Mouse (Mus musculus): ENCODE results near the gene Sort1. TPM values are rescaled to one million over a fixed set of nuclear protein-coding genes. Genes with fewer than 3 reads are reported as not detected.
A peak's percentile ranks its signal among the peaks of the same experiment; 100 is the strongest.

The Sort1 gene
- polyA plus RNA-seq, 1 experiment from 2014 or later: 15.9 TPM

GRCm38 (mm10) chr3:108401692-108402527 lies 118.0 kb downstream of the Sort1 start:
- Histone ChIP-seq H3K27ac (peak overlapping the region; percentile 75), H3K4me3 (no peak overlapping the region), H3K36me3 (peaks cover 97% of the 10 kb centered on the region), H3K27me3 (no peaks in the 10 kb centered on the region), H3K4me1 (replicated peaks) (peaks cover 54% of the 10 kb centered on the region), H3K4me2 (peak overlapping the region; percentile 23; the same call in 1 of the 2 replicates), H3K9ac (peak overlapping the region; percentile 51; the same call in 1 of the 2 replicates), H3K9me3 (no peaks in the 10 kb centered on the region)
- 38% methylated on average over 22 of the region's 22 CpGs for WGBS
- peak; percentile 85 for ATAC-seq (ENCODE audit: low FRiP score)

DNA sequence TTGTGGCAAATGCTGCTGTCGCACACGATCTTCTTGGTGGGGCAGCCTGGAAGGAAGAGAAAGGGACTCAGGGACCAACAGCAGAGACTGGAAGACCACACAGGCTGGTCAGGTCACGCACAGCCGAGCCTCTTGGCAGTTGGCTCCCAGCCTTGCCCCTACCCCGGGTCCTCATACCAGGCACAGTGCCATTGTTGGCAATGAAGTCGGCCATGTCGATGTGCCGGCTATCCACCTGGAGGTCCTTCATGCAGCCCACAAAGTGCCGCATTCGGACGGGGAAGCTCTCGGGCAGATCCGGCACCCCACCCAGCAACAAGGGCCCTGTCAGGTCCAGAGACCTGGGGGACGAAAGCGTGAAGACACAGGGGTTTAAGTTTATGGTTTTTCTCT lies 118.6 kb downstream of the Sort1 start:
- Histone ChIP-seq H3K27me3 (no peaks in the 10 kb centered on the region), H3K36me3 (peaks cover 94% of the 10 kb centered on the region), H3K4me2 (no peak overlapping the region), H3K4me3 (no peak overlapping the region), H3K27ac (peak overlapping the region; percentile 75), H3K9me3 (no peaks in the 10 kb centered on the region), H3K4me1 (replicated peaks) (peaks cover 59% of the 10 kb centered on the region), H3K9ac (peak overlapping the region; percentile 51; the same call in 1 of the 2 replicates)
- ATAC-seq (ENCODE audit: low FRiP score): peak; percentile 6
- 77% methylated on average over 15 of the region's 15 CpGs for WGBS

GRCm38 (mm10) chr3:108405536-108406305 lies 121.8 kb downstream of the Sort1 start:
- Histone ChIP-seq H3K27me3 (no peaks in the 10 kb centered on the region), H3K4me2 (peak overlapping the region; percentile 27), H3K27ac (peak overlapping the region; percentile 84), H3K36me3 (peaks cover 82% of the 10 kb centered on the region), H3K9me3 (no peaks in the 10 kb centered on the region), H3K4me3 (peak overlapping the region; percentile 5; the same call in 1 of the 2 replicates), H3K4me1 (replicated peaks) (peaks cover 91% of the 10 kb centered on the region), H3K9ac (peak overlapping the region; percentile 46)
- ATAC-seq (ENCODE audit: low FRiP score): peak; percentile 2; the same call in 1 of the 2 replicates
- 18% methylated on average over 14 of the region's 14 CpGs for WGBS

DNA sequence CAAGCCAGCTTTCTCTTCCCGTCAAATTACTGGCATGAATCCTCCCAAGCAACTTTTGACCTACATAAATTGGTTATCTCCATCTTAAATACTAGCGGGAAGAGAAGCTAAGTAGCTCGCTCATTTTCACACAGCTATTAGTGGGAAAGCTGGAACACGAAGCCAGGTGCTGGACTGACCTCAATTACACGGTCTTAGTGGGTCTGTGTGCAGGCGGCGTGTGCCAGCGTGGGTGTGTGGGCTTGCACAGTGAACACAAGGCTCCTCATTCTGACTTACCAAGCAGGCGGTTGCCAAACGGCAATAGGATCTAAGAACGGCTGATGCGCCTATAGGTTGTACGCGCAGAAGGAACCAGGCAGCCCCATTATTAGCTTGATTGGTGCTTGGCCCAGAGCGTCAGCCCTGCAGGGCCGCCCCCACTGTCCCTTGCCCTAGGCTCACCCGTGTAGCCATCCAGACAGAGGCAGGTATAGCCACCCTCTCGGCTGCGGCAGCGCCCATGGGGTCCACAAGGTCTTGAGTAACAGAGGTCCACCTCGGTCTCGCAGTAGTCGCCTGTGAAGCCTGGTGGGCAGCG lies 122.5 kb downstream of the Sort1 start:
- Histone ChIP-seq H3K4me2 (peak overlapping the region; percentile 13; the same call in 1 of the 2 replicates), H3K9me3 (no peaks in the 10 kb centered on the region), H3K27ac (peak overlapping the region; percentile 84), H3K27me3 (no peaks in the 10 kb centered on the region), H3K4me1 (replicated peaks) (peaks cover 95% of the 10 kb centered on the region), H3K9ac (peak overlapping the region; percentile 46; the same call in 1 of the 2 replicates), H3K4me3 (peak overlapping the region; percentile 5; the same call in 1 of the 2 replicates), H3K36me3 (peaks cover 75% of the 10 kb centered on the region)
- ATAC-seq (ENCODE audit: low FRiP score): no peak
- WGBS: 68% methylated on average over 24 of the region's 24 CpGs

DNA sequence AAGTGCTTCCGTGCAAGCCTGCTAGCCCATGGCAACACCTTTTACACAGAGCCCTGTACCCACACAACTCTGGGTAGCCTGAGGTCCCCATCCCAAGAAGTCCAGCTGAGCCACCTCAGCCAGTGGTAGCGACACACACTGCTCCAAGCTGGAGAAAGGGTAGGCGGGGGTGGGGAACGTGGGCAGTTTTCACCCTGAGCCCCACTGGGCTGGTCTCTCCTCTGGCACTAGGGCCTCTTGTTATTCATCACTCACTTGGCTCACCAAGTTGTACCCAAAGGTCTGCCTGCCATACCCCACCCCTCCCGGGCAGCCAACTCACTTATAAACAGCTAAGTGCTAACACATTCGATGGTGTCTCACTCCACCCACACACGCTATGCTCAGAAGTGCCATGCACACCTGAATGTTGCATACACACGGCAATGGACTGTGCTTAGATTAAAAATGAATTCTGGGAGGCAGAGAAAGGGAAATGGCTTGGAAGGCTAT lies 124.7 kb downstream of the Sort1 start:
- 0 out of 2 replicates have a peak overlapping the region, but pooled peaks have one; percentile 48 for H3K27ac ChIP-seq
- H3K4me1 ChIP-seq (replicated peaks): peaks cover 96% of the 10 kb centered on the region
- peak overlapping the region; percentile 85 for H3K4me2 ChIP-seq
- peak overlapping the region; percentile 90; the same call in 1 of the 2 replicates for H3K4me3 ChIP-seq
- H3K9ac ChIP-seq: 0 out of 2 replicates have a peak overlapping the region, but pooled peaks have one; percentile 29
- no peaks in the 10 kb centered on the region for H3K27me3 ChIP-seq
- H3K9me3 ChIP-seq: peaks cover 3% of the 10 kb centered on the region; the same call in 1 of the 2 replicates
- H3K36me3 ChIP-seq: peaks cover 72% of the 10 kb centered on the region
- 83% methylated on average over 8 of the region's 8 CpGs for WGBS
- no peak for ATAC-seq (ENCODE audit: low FRiP score)

GRCm38 (mm10) chr3:108409656-108410358 lies 125.9 kb downstream of the Sort1 start:
- Histone ChIP-seq H3K4me2 (peak overlapping the region; percentile 85), H3K4me1 (replicated peaks) (peaks cover 98% of the 10 kb centered on the region), H3K27me3 (no peaks in the 10 kb centered on the region), H3K9me3 (peaks cover 6% of the 10 kb centered on the region), H3K9ac (peak overlapping the region; percentile 87), H3K27ac (peak overlapping the region; percentile 99), H3K4me3 (peak overlapping the region; percentile 90), H3K36me3 (peaks cover 69% of the 10 kb centered on the region)
- peak; percentile 0; the same call in 1 of the 2 replicates for ATAC-seq (ENCODE audit: low FRiP score)
- WGBS: 10% methylated on average over 8 of the region's 8 CpGs

GRCm38 (mm10) chr3:108410359-108410714 lies 126.5 kb downstream of the Sort1 start:
- Histone ChIP-seq H3K27me3 (no peaks in the 10 kb centered on the region), H3K4me1 (replicated peaks) (peaks cover 97% of the 10 kb centered on the region), H3K36me3 (peaks cover 65% of the 10 kb centered on the region), H3K4me3 (peak overlapping the region; percentile 90), H3K9ac (peak overlapping the region; percentile 87), H3K4me2 (peak overlapping the region; percentile 85), H3K27ac (peak overlapping the region; percentile 99), H3K9me3 (peaks cover 6% of the 10 kb centered on the region)
- WGBS: 5% methylated on average over 5 of the region's 5 CpGs
- peak; percentile 29 for ATAC-seq (ENCODE audit: low FRiP score)

Other genes starting within 250 kb of the Sort1 start
- gene Gstm4, start 239.2 kb upstream of the Sort1 start, polyA plus RNA-seq (2015; fragmentation: Nextera tagmentation; extraction: Ambion mirVana): 15.2 and 15.4 TPM in 2 replicates
- gene Ampd2, start 197.4 kb upstream of the Sort1 start, polyA plus RNA-seq (2015; fragmentation: Nextera tagmentation; extraction: Ambion mirVana): 50.9 and 52.4 TPM in 2 replicates
- gene Gnat2, start 191.3 kb upstream of the Sort1 start, polyA plus RNA-seq (2015; fragmentation: Nextera tagmentation; extraction: Ambion mirVana): 0.10 and 0.43 TPM in 2 replicates
- gene Gnai3, start 137.9 kb upstream of the Sort1 start, polyA plus RNA-seq (2015; fragmentation: Nextera tagmentation; extraction: Ambion mirVana): 146 and 148 TPM in 2 replicates
- 3.0 and 3.5 TPM in 2 replicates for gene Gpr61, start 129.2 kb upstream of the Sort1 start, polyA plus RNA-seq (2015; fragmentation: Nextera tagmentation; extraction: Ambion mirVana)
- gene Amigo1, start 97.7 kb upstream of the Sort1 start, polyA plus RNA-seq (2015; fragmentation: Nextera tagmentation; extraction: Ambion mirVana): 12.0 and 13.8 TPM in 2 replicates
- gene Cyb561d1, start 82.9 kb upstream of the Sort1 start, polyA plus RNA-seq (2015; fragmentation: Nextera tagmentation; extraction: Ambion mirVana): 3.5 and 4.3 TPM in 2 replicates
- gene Atxn7l2, start 73.1 kb upstream of the Sort1 start, polyA plus RNA-seq (2015; fragmentation: Nextera tagmentation; extraction: Ambion mirVana): 26.2 and 27.1 TPM in 2 replicates
- gene Sypl2, start 57.4 kb upstream of the Sort1 start, polyA plus RNA-seq (2015; fragmentation: Nextera tagmentation; extraction: Ambion mirVana): 0.34 and 0.43 TPM in 2 replicates
- gene Psma5, start 27.2 kb upstream of the Sort1 start, polyA plus RNA-seq (2015; fragmentation: Nextera tagmentation; extraction: Ambion mirVana): 233 and 239 TPM in 2 replicates
- 0.13 and 0.21 TPM in 2 replicates for gene Mybphl, start 80.8 kb downstream of the Sort1 start, polyA plus RNA-seq (2015; fragmentation: Nextera tagmentation; extraction: Ambion mirVana)
- 13.8 and 13.9 TPM in 2 replicates for gene Psrc1, start 99.8 kb downstream of the Sort1 start, polyA plus RNA-seq (2015; fragmentation: Nextera tagmentation; extraction: Ambion mirVana)
- gene Celsr2, start 131.5 kb downstream of the Sort1 start, polyA plus RNA-seq (2015; fragmentation: Nextera tagmentation; extraction: Ambion mirVana): 50.5 and 58.0 TPM in 2 replicates
- 220 and 230 TPM in 2 replicates for gene Sars, start 161.1 kb downstream of the Sort1 start, polyA plus RNA-seq (2015; fragmentation: Nextera tagmentation; extraction: Ambion mirVana)

Data from hindbrain, embryonic 13.5 days (tissue).